Comparison of ENCODE assay signal across 8 mouse cellular contexts in the genomic region with DNA sequence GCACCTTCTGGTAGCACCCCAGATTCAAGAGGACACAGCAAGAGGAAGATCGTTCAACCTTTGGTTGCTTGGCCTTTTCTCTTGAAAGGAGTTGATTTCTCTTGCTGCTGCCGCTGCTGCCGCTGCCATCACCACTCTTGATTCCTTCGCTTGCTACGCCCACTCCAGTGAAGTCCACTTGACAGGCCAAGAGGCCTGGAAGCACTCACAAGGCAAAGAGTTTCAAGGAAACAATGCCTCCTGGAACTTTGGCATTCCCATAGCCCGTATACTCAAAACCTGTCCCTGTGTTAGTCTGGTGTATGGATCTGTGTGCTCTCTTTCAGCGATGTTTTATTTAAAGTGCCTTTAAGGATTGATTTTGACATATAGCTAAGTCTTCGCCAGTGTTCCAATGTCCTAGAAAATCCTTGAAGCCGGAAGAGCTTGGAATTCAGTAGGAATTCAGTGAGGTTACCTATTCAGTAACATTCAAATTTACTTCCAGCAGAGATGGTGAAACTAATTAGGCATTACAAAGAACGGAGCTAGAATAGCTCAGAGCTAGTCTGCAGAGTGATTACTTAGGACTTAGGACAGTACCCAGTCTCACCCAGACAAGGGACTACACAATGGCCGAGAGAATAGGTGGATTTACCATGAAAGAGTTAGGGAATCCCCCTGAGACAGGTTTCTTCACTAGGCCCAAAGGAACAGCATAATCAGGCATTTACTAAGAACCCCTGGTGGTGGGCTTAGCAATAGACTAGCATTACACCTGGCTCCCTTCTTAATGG. TPM values are rescaled to one million over a fixed set of nuclear protein-coding genes. Genes with fewer than 3 reads are reported as not detected.
"Had no signal": no experiment of that assay in that cellular context is flagged by ENCODE, and none has a peak within 500 bp of the region (broad histone marks: within the 10 kb centered on the region; RNA-seq: fewer than 3 reads in every experiment).

No protein-coding gene starts in this region.

RNA-seq across cellular contexts. Expression of a gene that starts 5.7 kb away (rescaled TPM):
- polyA plus RNA-seq: heart, embryonic 12.5 days; heart, embryonic 14.5 days; heart, embryonic 16.5 days; hindbrain, embryonic 10.5 days; hindbrain, embryonic 12.5 days; hindbrain, embryonic 14.5 days; hindbrain, embryonic 16.5 days; inflammation-experienced regulatory T-cells, adult 6 months had no signal

RNA-seq across cellular contexts. Expression of a gene that starts 26.8 kb away (rescaled TPM):
- polyA plus RNA-seq: heart, embryonic 14.5 days; hindbrain, embryonic 10.5 days; inflammation-experienced regulatory T-cells, adult 6 months had no signal
